Mouse (Mus musculus) lung, adult 2 months (tissue): ENCODE data around the gene Tmem107.

ENCODE experiments used
- CTCF ChIP-seq: fragments of 200-500 bp; IDR thresholded peaks from 2 replicates; pipeline ENCODE4 v1.5.1; 2011; ENCODE audit warnings: mild to moderate bottlenecking, low read length, control low read depth; ENCODE audit not compliant: insufficient read depth
- POLR2A ChIP-seq: fragments of 200-500 bp; IDR thresholded peaks from 2 replicates; pipeline ENCODE4 v1.6.1; 2011; ENCODE audit warnings: low read depth, mild to moderate bottlenecking, control low read depth, low read length, borderline replicate concordance; ENCODE audit errors: extremely low read depth

DNA sequence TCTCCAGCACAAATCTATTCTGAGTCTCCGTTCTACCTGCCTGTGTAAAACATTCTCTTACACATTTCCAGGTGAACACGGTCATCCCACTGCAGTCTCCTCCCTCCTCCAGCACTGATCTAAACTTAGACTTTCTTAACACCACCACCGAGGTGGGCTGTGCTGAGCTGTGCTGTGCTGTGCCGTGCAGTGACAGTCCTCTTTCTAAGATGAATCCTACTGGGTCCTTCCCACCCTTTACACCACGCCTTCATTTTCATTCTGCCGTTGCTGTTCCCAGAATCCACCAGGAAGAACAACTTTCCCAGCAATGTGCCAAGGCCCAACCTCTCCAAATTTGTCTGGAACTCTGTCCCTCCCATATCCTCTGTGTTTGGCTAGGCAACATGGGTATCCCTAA, 15.8 kb downstream of the Tmem107 start:
- TF ChIP-seq POLR2A, result no peak
- no peak for TF ChIP-seq CTCF
